Mouse (Mus musculus): ENCODE results near the gene Obox1.
"Not testable (repeated sequence)": the region's sequence is repeated elsewhere in the genome, so short reads cannot be mapped to it uniquely, and the experiment has no call there.

Gene Obox1

DNA sequence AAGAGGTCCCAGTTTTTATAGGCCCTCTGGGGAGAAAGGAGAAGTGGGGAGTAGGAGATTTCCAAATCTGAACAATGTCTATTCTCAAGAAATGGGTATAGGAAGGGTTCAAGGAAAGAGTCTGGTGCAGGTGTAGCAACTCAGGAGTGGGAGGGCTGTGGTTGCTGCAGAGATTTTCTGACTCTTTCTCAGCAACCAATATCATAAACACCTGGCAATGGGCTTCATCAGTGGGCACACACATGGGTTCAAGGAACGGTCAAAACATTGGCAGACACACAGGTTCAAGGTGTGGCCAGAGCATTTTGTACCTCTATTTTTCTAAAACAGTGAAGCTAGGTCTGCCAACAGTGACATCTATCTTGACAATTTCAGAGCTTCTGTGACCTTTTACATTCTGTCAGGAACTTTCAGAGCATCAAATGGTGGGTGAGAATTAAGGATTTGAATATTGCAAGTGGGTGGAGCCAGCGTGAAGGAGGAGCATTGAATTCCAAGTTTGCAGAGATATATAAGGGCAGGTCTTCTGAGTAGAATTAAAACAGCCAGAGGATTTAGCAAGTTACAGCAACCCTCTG, at the start of gene Obox1, which contains the start of gene Obox2:
Gene Obox1, plus strand, starts transcription at position 528 of the 578 bp plus-strand sequence.
Gene Obox2, plus strand, starts transcription at position 301 of the 578 bp plus-strand sequence.
- DNase-seq (ENCODE audit: low read depth) = not testable (repeated sequence)

DNA sequence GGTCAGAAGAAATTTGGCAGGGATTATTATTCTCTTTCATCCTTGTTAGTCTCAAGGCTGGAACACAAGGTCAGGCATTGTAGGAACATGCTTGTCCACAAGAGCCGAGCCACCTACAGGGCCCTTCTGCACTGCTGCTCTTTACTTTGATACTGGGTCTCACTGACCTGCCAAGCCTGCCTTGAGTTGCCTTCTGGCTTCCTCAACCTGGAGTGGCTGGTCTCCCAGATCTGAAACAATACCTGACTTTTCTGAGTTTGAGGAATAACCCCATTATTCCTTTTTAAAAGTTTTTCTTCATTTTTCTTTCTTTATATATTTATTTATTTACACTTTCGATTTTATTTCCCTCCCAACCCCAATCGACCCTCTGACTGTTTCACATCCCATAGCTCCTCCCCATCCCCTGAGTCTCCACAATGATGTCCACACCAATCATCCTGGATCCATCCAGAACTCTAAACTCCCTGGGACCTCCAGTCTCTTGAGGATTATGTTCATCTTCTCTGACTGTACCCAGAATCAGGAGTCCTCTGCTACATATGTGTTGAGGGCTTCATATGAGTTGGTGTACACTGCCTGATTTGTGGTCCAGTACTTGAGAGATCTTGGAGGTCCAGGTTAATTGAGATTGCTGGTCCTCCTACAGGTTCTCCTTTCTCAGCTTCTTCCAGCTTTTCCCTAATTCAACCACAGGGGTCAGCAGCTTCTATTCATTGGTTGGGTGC, 10.6 kb downstream of the Obox1 start:
- DNase-seq (ENCODE audit: low read depth) = not testable (repeated sequence)

GRCm38 (mm10) chr7:15406816-15407215, 18.1 kb downstream of the Obox1 start:
- not testable (repeated sequence) for DNase-seq (ENCODE audit: low read depth)

GRCm38 (mm10) chr7:15418046-15418445, 29.3 kb downstream of the Obox1 start:
- DNase-seq (ENCODE audit: low read depth) = not testable (repeated sequence)

- DNase-seq (ENCODE audit: low read depth) = not testable (repeated sequence)
Observed at GRCm38 (mm10) chr7:15425537-15425936, 36.8 kb downstream of the Obox1 start.

GRCm38 (mm10) chr7:15509411-15509810, 120.7 kb downstream of the Obox1 start:
- not testable (repeated sequence) for DNase-seq (ENCODE audit: low read depth)

Data from naive thymus-derived CD4-positive, alpha-beta T cell, adult 2 months (primary cell).